Mouse (Mus musculus) embryonic facial prominence, embryonic 12.5 days (tissue): Measurements from ENCODE around the gene Gsg1. TPM values are rescaled to one million over a fixed set of nuclear protein-coding genes. Genes with fewer than 3 reads are reported as not detected.

Experiments used
- ATAC-seq: fragments of 200-750 bp; cut with Nextera tagmentation; 2 replicates; pipeline ENCODE4 v1.8.0; 2017; ENCODE audit not compliant: insufficient number of reproducible peaks, insufficient read depth, low FRiP score, low TSS enrichment
- H3K27ac ChIP-seq: fragments of 300-500 bp; sonication (generic); 2 replicates; pipeline ENCODE4 v1.5.1; 2016; ENCODE audit warnings: mild to moderate bottlenecking
- H3K27me3 ChIP-seq: fragments of 300-500 bp; sonication (generic); 2 replicates; pipeline ENCODE4 v1.6.1; 2016; ENCODE audit warnings: mild to moderate bottlenecking, moderate library complexity
- H3K36me3 ChIP-seq: fragments of 300-500 bp; sonication (generic); 2 replicates; pipeline ENCODE4 v1.6.1; 2016; ENCODE audit warnings: mild to moderate bottlenecking
- H3K4me1 ChIP-seq: fragments of 300-500 bp; sonication (generic); 2 replicates; pipeline ENCODE4 v1.6.1; 2016
- H3K4me2 ChIP-seq: fragments of 300-500 bp; sonication (generic); replicated peaks from 2 replicates; pipeline ENCODE4 v1.6.1; 2016; ENCODE audit warnings: mild to moderate bottlenecking, moderate library complexity
- H3K4me3 ChIP-seq: fragments of 300-500 bp; sonication (generic); 2 replicates; pipeline ENCODE4 v1.5.1; 2016; ENCODE audit warnings: mild to moderate bottlenecking
- H3K9ac ChIP-seq: fragments of 300-500 bp; sonication (generic); 2 replicates; pipeline ENCODE4 v1.6.1; 2016; ENCODE audit warnings: mild to moderate bottlenecking, moderate library complexity
- H3K9me3 ChIP-seq: fragments of 300-500 bp; sonication (generic); 2 replicates; pipeline ENCODE4 v1.6.1; 2016; ENCODE audit warnings: mild to moderate bottlenecking, moderate library complexity
- WGBS: fragments of 180-500 bp; shearing (Covaris S2); methylation state at CpG from one replicate; pipeline ENCODE4 v1.1.7; 2016; 5-methylcytosine and 5-hydroxymethylcytosine counted together
- polyA plus RNA-seq: library from polyadenylated mRNA; unstranded; fragments of >200 nt; fragmentation: Nextera tagmentation; extraction: Ambion mirVana; gene quantifications from 2 replicates; pipeline ENCODE4 v1.2.1, GENCODE M21; 2016

Gsg1 gene
- polyA plus RNA-seq = 0.45 TPM in 1 of 2 replicates, not detected in the other

- no peaks in the 10 kb centered on the region for H3K27me3 ChIP-seq
- no peak for ATAC-seq
- no peaks in the 10 kb centered on the region for H3K36me3 ChIP-seq
- no peak within 1 kb of the TSS for H3K9ac ChIP-seq
- peaks cover 3% of the 10 kb centered on the region; the same call in 1 of the 2 replicates for H3K9me3 ChIP-seq
- 87% methylated on average over 7 of the region's 7 CpGs for WGBS
- no peak within 1 kb of the TSS for H3K4me3 ChIP-seq
- peaks cover 20% of the 10 kb centered on the region for H3K4me1 ChIP-seq
- no peak within 1 kb of the TSS for H3K27ac ChIP-seq
- no peak within 1 kb of the TSS for H3K4me2 ChIP-seq
These were observed at the start of gene Gsg1 for GRCm38 (mm10) chr6:135254153-135254552. Gene Gsg1, minus strand, starts transcription at chr6:135254351.

- H3K9me3 ChIP-seq = no peaks in the 10 kb centered on the region
- no peak overlapping the region for H3K4me2 ChIP-seq
- H3K4me1 ChIP-seq = peaks cover 14% of the 10 kb centered on the region; the same call in 1 of the 2 replicates
- no peaks in the 10 kb centered on the region for H3K27me3 ChIP-seq
- no peaks in the 10 kb centered on the region for H3K36me3 ChIP-seq
- H3K4me3 ChIP-seq = no peak overlapping the region
- no peak overlapping the region for H3K9ac ChIP-seq
- no peak overlapping the region for H3K27ac ChIP-seq
- no peak for ATAC-seq
- 84% methylated on average over 10 of the region's 10 CpGs for WGBS
These were observed 48.4 kb upstream of the Gsg1 start for GRCm38 (mm10) chr6:135302421-135303125.

GRCm38 (mm10) chr6:135300469-135300868 lies 46.3 kb upstream of the Gsg1 start:
- Histone ChIP-seq H3K4me1 (peaks cover 16% of the 10 kb centered on the region; the same call in 1 of the 2 replicates), H3K36me3 (no peaks in the 10 kb centered on the region), H3K4me3 (no peak overlapping the region), H3K9me3 (no peaks in the 10 kb centered on the region), H3K27me3 (no peaks in the 10 kb centered on the region), H3K9ac (no peak overlapping the region), H3K27ac (no peak overlapping the region), H3K4me2 (no peak overlapping the region)
- no peak for ATAC-seq
- 88% methylated on average over 4 of the region's 4 CpGs for WGBS

- 86% methylated on average over 7 of the region's 7 CpGs for WGBS
- Histone ChIP-seq H3K4me3 (no peak overlapping the region), H3K36me3 (no peaks in the 10 kb centered on the region), H3K9ac (no peak overlapping the region), H3K27me3 (no peaks in the 10 kb centered on the region), H3K27ac (no peak overlapping the region), H3K4me1 (peaks cover 11% of the 10 kb centered on the region; the same call in 1 of the 2 replicates), H3K4me2 (no peak overlapping the region), H3K9me3 (no peaks in the 10 kb centered on the region)
- no peak for ATAC-seq
These were observed 44.9 kb upstream of the Gsg1 start for GRCm38 (mm10) chr6:135299024-135299550.

GRCm38 (mm10) chr6:135297570-135297969 lies 43.4 kb upstream of the Gsg1 start:
- ATAC-seq = no peak
- Histone ChIP-seq H3K27me3 (no peaks in the 10 kb centered on the region), H3K4me1 (peaks cover 8% of the 10 kb centered on the region; the same call in 1 of the 2 replicates), H3K4me2 (no peak overlapping the region), H3K9me3 (no peaks in the 10 kb centered on the region), H3K27ac (no peak overlapping the region), H3K36me3 (no peaks in the 10 kb centered on the region), H3K9ac (no peak overlapping the region), H3K4me3 (no peak overlapping the region)
- 83% methylated on average over 7 of the region's 7 CpGs for WGBS

- Histone ChIP-seq H3K4me3 (no peak overlapping the region), H3K36me3 (no peaks in the 10 kb centered on the region), H3K4me2 (no peak overlapping the region), H3K4me1 (peaks cover 8% of the 10 kb centered on the region; the same call in 1 of the 2 replicates), H3K9ac (no peak overlapping the region), H3K27ac (no peak overlapping the region), H3K9me3 (no peaks in the 10 kb centered on the region), H3K27me3 (no peaks in the 10 kb centered on the region)
- ATAC-seq = no peak
- 67% methylated on average over 17 of the region's 17 CpGs for WGBS
These were observed 42.1 kb upstream of the Gsg1 start for GRCm38 (mm10) chr6:135296267-135296666.

GRCm38 (mm10) chr6:135295082-135295861 lies 41.1 kb upstream of the Gsg1 start:
- H3K4me1 ChIP-seq = peaks cover 8% of the 10 kb centered on the region; the same call in 1 of the 2 replicates
- no peaks in the 10 kb centered on the region for H3K9me3 ChIP-seq
- H3K9ac ChIP-seq = no peak overlapping the region
- H3K27me3 ChIP-seq = no peaks in the 10 kb centered on the region
- peak overlapping the region; percentile 38; the same call in 1 of the 2 replicates for H3K27ac ChIP-seq
- no peak overlapping the region for H3K4me2 ChIP-seq
- H3K36me3 ChIP-seq = no peaks in the 10 kb centered on the region
- H3K4me3 ChIP-seq = no peak overlapping the region
- peak; percentile 76; the same call in 1 of the 2 replicates for ATAC-seq
- 70% methylated on average over 11 of the region's 11 CpGs for WGBS

GRCm38 (mm10) chr6:135294150-135294549 lies 40.0 kb upstream of the Gsg1 start:
- Histone ChIP-seq H3K27me3 (no peaks in the 10 kb centered on the region), H3K9ac (no peak overlapping the region), H3K4me3 (no peak overlapping the region), H3K4me2 (no peak overlapping the region), H3K36me3 (no peaks in the 10 kb centered on the region), H3K4me1 (peaks cover 8% of the 10 kb centered on the region; the same call in 1 of the 2 replicates), H3K27ac (no peak overlapping the region), H3K9me3 (no peaks in the 10 kb centered on the region)
- WGBS = 76% methylated on average over 6 of the region's 6 CpGs
- ATAC-seq = no peak

- 62% methylated on average over 4 of the region's 4 CpGs for WGBS
- Histone ChIP-seq H3K4me3 (no peak overlapping the region), H3K4me1 (peaks cover 8% of the 10 kb centered on the region; the same call in 1 of the 2 replicates), H3K9me3 (no peaks in the 10 kb centered on the region), H3K36me3 (no peaks in the 10 kb centered on the region), H3K9ac (no peak overlapping the region), H3K4me2 (no peak overlapping the region), H3K27ac (no peak overlapping the region), H3K27me3 (no peaks in the 10 kb centered on the region)
- no peak for ATAC-seq
These were observed 38.2 kb upstream of the Gsg1 start for GRCm38 (mm10) chr6:135292391-135292790.

- no peak for ATAC-seq
- Histone ChIP-seq H3K27me3 (no peaks in the 10 kb centered on the region), H3K27ac (no peak overlapping the region), H3K9ac (no peak overlapping the region), H3K4me2 (no peak overlapping the region), H3K4me1 (no peaks in the 10 kb centered on the region), H3K36me3 (no peaks in the 10 kb centered on the region), H3K4me3 (no peak overlapping the region), H3K9me3 (no peaks in the 10 kb centered on the region)
- WGBS = 47% methylated on average over 10 of the region's 10 CpGs
These were observed 25.7 kb upstream of the Gsg1 start for GRCm38 (mm10) chr6:135279856-135280255.

- Histone ChIP-seq H3K36me3 (no peaks in the 10 kb centered on the region), H3K4me2 (no peak overlapping the region), H3K27me3 (no peaks in the 10 kb centered on the region), H3K9ac (no peak overlapping the region), H3K9me3 (no peaks in the 10 kb centered on the region), H3K27ac (no peak overlapping the region), H3K4me3 (no peak overlapping the region), H3K4me1 (no peaks in the 10 kb centered on the region)
- 69% methylated on average over 5 of the region's 5 CpGs for WGBS
- ATAC-seq = no peak
These were observed 25.1 kb upstream of the Gsg1 start for GRCm38 (mm10) chr6:135279286-135279685.
